Mouse (Mus musculus): ENCODE data around the gene Itga10.
"Not testable (repeated sequence)": the region's sequence is repeated elsewhere in the genome, so short reads cannot be mapped to it uniquely, and the experiment has no call there.

Itga10 gene

GRCm38 (mm10) chr3:96634928-96635879 is 10.2 kb upstream of the Itga10 start, which contains the start of the genes Pex11b and Gm42957:
Pex11b (plus strand) TSS chr3:96635376.
Gm42957 (plus strand) TSS chr3:96635474.
- peak; percentile 87 for DNase-seq (ENCODE audit: low spot score)

- DNase-seq (ENCODE audit: low spot score) = no peak
Observed at GRCm38 (mm10) chr3:96635906-96636305, 9.5 kb upstream of the Itga10 start.

GRCm38 (mm10) chr3:96636448-96636847 is 8.9 kb upstream of the Itga10 start:
- no peak for DNase-seq (ENCODE audit: low spot score)

- DNase-seq (ENCODE audit: low spot score) = no peak
Observed at GRCm38 (mm10) chr3:96639219-96639618, 6.2 kb upstream of the Itga10 start.

GRCm38 (mm10) chr3:96647365-96647764 is 2.0 kb downstream of the Itga10 start:
- no peak for DNase-seq (ENCODE audit: low spot score)

- DNase-seq (ENCODE audit: low spot score) = no peak
Observed at GRCm38 (mm10) chr3:96660901-96661300, 15.5 kb downstream of the Itga10 start.

GRCm38 (mm10) chr3:96662731-96663316 is 17.4 kb downstream of the Itga10 start:
- no peak for DNase-seq (ENCODE audit: low spot score)

GRCm38 (mm10) chr3:96663432-96664239 is 18.3 kb downstream of the Itga10 start:
- DNase-seq (ENCODE audit: low spot score) = peak; percentile 61

GRCm38 (mm10) chr3:96665732-96666363 is 20.5 kb downstream of the Itga10 start:
- DNase-seq (ENCODE audit: low spot score) = not testable (repeated sequence)

GRCm38 (mm10) chr3:96666916-96667315 is 21.5 kb downstream of the Itga10 start:
- DNase-seq (ENCODE audit: low spot score) = no peak

- DNase-seq (ENCODE audit: low spot score) = no peak
Observed at GRCm38 (mm10) chr3:96667316-96667715, 21.9 kb downstream of the Itga10 start.

GRCm38 (mm10) chr3:96668424-96669067 is 23.2 kb downstream of the Itga10 start:
- DNase-seq (ENCODE audit: low spot score) = no peak

- peak; percentile 70 for DNase-seq (ENCODE audit: low spot score)
Observed at GRCm38 (mm10) chr3:96669727-96670468, 24.5 kb downstream of the Itga10 start, which contains the start of gene Ankrd35. Ankrd35 (plus strand) TSS chr3:96670131.

- no peak for DNase-seq (ENCODE audit: low spot score)
Observed at GRCm38 (mm10) chr3:96671519-96671918, 26.1 kb downstream of the Itga10 start.

- DNase-seq (ENCODE audit: low spot score) = no peak
Observed at GRCm38 (mm10) chr3:96673514-96673913, 28.1 kb downstream of the Itga10 start.

GRCm38 (mm10) chr3:96674442-96674841 is 29.1 kb downstream of the Itga10 start:
- DNase-seq (ENCODE audit: low spot score) = no peak

GRCm38 (mm10) chr3:96675171-96675570 is 29.8 kb downstream of the Itga10 start:
- no peak for DNase-seq (ENCODE audit: low spot score)

- no peak for DNase-seq (ENCODE audit: low spot score)
Observed at GRCm38 (mm10) chr3:96675690-96676089, 30.3 kb downstream of the Itga10 start.

GRCm38 (mm10) chr3:96678456-96678855 is 33.1 kb downstream of the Itga10 start:
- DNase-seq (ENCODE audit: low spot score) = no peak

GRCm38 (mm10) chr3:96679159-96679674 is 33.8 kb downstream of the Itga10 start:
- DNase-seq (ENCODE audit: low spot score) = no peak

Measured in testis, postnatal 14 days (tissue).